Mouse (Mus musculus) limb, embryonic 11.5 days (tissue): Measurements from ENCODE around the gene Sh2d4b. TPM values are rescaled to one million over a fixed set of nuclear protein-coding genes. Genes with fewer than 3 reads are reported as not detected.

Source experiments
- ATAC-seq: fragments of 200-750 bp; cut with Nextera tagmentation; 2 replicates; pipeline ENCODE4 v1.8.0; 2017; ENCODE audit warnings: low read depth; ENCODE audit not compliant: insufficient number of reproducible peaks, low FRiP score, low TSS enrichment
- DNase-seq: peaks from one replicate; pipeline ENCODE4 v3.0.0-alpha.2; 2015; ENCODE audit warnings: low spot score
- H3K27ac ChIP-seq: fragments of 300-500 bp; sonication (generic); replicated peaks from 2 replicates; pipeline ENCODE4 v1.5.1; 2014; ENCODE audit warnings: low read depth, mild to moderate bottlenecking, low read length
- H3K27me3 ChIP-seq: fragments of 300-500 bp; sonication (generic); 2 replicates; pipeline ENCODE4 v1.6.1; 2014; ENCODE audit warnings: mild to moderate bottlenecking, low read length, mixed read lengths; ENCODE audit not compliant: control insufficient read depth, insufficient read depth
- H3K36me3 ChIP-seq: fragments of 300-500 bp; sonication (generic); 2 replicates; pipeline ENCODE4 v1.6.1; 2014; ENCODE audit warnings: mild to moderate bottlenecking, low read length, moderate library complexity, mixed read lengths; ENCODE audit not compliant: control insufficient read depth, insufficient read depth
- H3K4me1 ChIP-seq: fragments of 300-500 bp; sonication (generic); 2 replicates; pipeline ENCODE4 v1.6.1; 2014; ENCODE audit warnings: low read length, mixed read lengths; ENCODE audit not compliant: control insufficient read depth, insufficient read depth
- H3K4me2 ChIP-seq: fragments of 300-500 bp; sonication (generic); 2 replicates; pipeline ENCODE4 v1.6.1; 2014; ENCODE audit warnings: low read depth, mild to moderate bottlenecking, moderate library complexity; ENCODE audit not compliant: severe bottlenecking
- H3K4me3 ChIP-seq: fragments of 300-500 bp; sonication (generic); 2 replicates; pipeline ENCODE4 v1.5.1; 2014; ENCODE audit warnings: low read depth, low read length
- H3K9ac ChIP-seq: fragments of 300-500 bp; sonication (generic); 2 replicates; pipeline ENCODE4 v1.6.1; 2014; ENCODE audit warnings: mild to moderate bottlenecking, low read length
- H3K9me3 ChIP-seq: fragments of 300-500 bp; sonication (generic); 2 replicates; pipeline ENCODE4 v1.6.1; 2016; ENCODE audit warnings: low read length; ENCODE audit not compliant: control insufficient read depth
- WGBS: fragments of 180-500 bp; shearing (Covaris S2); extraction: QIAGEN DNeasy Blood & Tissue Kit; methylation state at CpG from one replicate; pipeline ENCODE4 v1.1.7; 2014; 5-methylcytosine and 5-hydroxymethylcytosine counted together
- polyA plus RNA-seq: library from polyadenylated mRNA; unstranded; fragments of >200 nt; fragmentation: Nextera tagmentation; extraction: Ambion mirVana; gene quantifications from 2 replicates; pipeline ENCODE4 v1.2.1, GENCODE M21; 2014

Gene Sh2d4b
- polyA plus RNA-seq, 1 experiment from 2014 or later: 0.32 TPM

GRCm38 (mm10) chr14:40864811-40865514, 28.1 kb downstream of the Sh2d4b start:
- 70% methylated on average over 6 of the region's 6 CpGs for WGBS
- no peak overlapping the region for H3K27ac ChIP-seq
- DNase-seq: peak; percentile 21
- H3K36me3 ChIP-seq: no peaks in the 10 kb centered on the region
- H3K9me3 ChIP-seq: no peaks in the 10 kb centered on the region
- no peaks in the 10 kb centered on the region for H3K4me1 ChIP-seq
- no peak overlapping the region for H3K4me2 ChIP-seq
- peak; percentile 17; the same call in 1 of the 2 replicates for ATAC-seq
- H3K4me3 ChIP-seq: no peak overlapping the region
- no peak overlapping the region for H3K9ac ChIP-seq
- no peaks in the 10 kb centered on the region for H3K27me3 ChIP-seq

GRCm38 (mm10) chr14:40863659-40864058, 29.4 kb downstream of the Sh2d4b start:
- WGBS: 78% methylated on average over 3 of the region's 3 CpGs
- ATAC-seq: no peak

GRCm38 (mm10) chr14:40863022-40863421, 30.0 kb downstream of the Sh2d4b start:
- Histone ChIP-seq H3K4me3 (no peak overlapping the region), H3K4me2 (no peak overlapping the region), H3K9me3 (no peaks in the 10 kb centered on the region), H3K27me3 (no peaks in the 10 kb centered on the region), H3K9ac (no peak overlapping the region), H3K27ac (no peak overlapping the region), H3K4me1 (no peaks in the 10 kb centered on the region), H3K36me3 (no peaks in the 10 kb centered on the region)
- no peak for ATAC-seq
- no peak for DNase-seq

More at GRCm38 (mm10) chr14:40863659-40864058, 29.4 kb downstream of the Sh2d4b start:
- Histone ChIP-seq H3K4me2 (no peak overlapping the region), H3K36me3 (no peaks in the 10 kb centered on the region), H3K27me3 (no peaks in the 10 kb centered on the region), H3K27ac (no peak overlapping the region), H3K4me3 (no peak overlapping the region), H3K4me1 (no peaks in the 10 kb centered on the region), H3K9ac (no peak overlapping the region), H3K9me3 (no peaks in the 10 kb centered on the region)
- DNase-seq: no peak

- no peaks in the 10 kb centered on the region for H3K27me3 ChIP-seq
- H3K4me2 ChIP-seq: no peak overlapping the region
- ATAC-seq: no peak
- DNase-seq: no peak
- no peak overlapping the region for H3K9ac ChIP-seq
- 81% methylated on average over 5 of the region's 5 CpGs for WGBS
- no peak overlapping the region for H3K4me3 ChIP-seq
- no peak overlapping the region for H3K27ac ChIP-seq
- H3K4me1 ChIP-seq: no peaks in the 10 kb centered on the region
- H3K9me3 ChIP-seq: no peaks in the 10 kb centered on the region
- H3K36me3 ChIP-seq: no peaks in the 10 kb centered on the region
Measured at GRCm38 (mm10) chr14:40852978-40853377, 40.1 kb downstream of the Sh2d4b start.

DNA sequence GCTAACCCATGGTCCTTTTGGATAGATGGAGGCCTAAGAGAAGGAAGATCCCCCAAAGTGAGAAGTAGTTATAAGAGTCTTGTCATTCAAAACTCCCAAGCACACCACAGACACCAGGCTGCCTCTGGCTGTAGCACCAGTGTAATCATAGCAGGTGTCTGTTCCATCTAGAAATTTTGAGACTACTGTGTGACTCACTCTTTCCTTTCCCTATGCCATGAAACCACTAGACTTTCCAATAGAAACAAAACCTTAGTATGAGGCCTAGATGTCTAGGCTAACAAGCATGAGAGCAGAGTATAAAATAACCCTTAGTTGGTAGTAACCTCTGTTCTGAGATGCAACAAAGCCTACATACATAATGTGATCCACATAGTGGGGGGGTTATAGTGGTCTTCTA, 55.7 kb downstream of the Sh2d4b start:
- no peak for ATAC-seq
- Histone ChIP-seq H3K36me3 (no peaks in the 10 kb centered on the region), H3K9me3 (no peaks in the 10 kb centered on the region), H3K4me1 (no peaks in the 10 kb centered on the region), H3K27me3 (no peaks in the 10 kb centered on the region), H3K27ac (no peak overlapping the region), H3K4me2 (no peak overlapping the region), H3K4me3 (no peak overlapping the region), H3K9ac (no peak overlapping the region)
- DNase-seq: no peak

- ATAC-seq: no peak
- 91% methylated on average over 9 of the region's 9 CpGs for WGBS
Measured at GRCm38 (mm10) chr14:40830505-40830904, 62.6 kb downstream of the Sh2d4b start.

GRCm38 (mm10) chr14:40830094-40830493, 63.0 kb downstream of the Sh2d4b start:
- WGBS: 75% methylated on average over 11 of the region's 11 CpGs
- DNase-seq: no peak
- Histone ChIP-seq H3K9ac (no peak overlapping the region), H3K36me3 (no peaks in the 10 kb centered on the region), H3K4me2 (no peak overlapping the region), H3K9me3 (no peaks in the 10 kb centered on the region), H3K4me1 (no peaks in the 10 kb centered on the region), H3K27ac (no peak overlapping the region), H3K4me3 (no peak overlapping the region), H3K27me3 (no peaks in the 10 kb centered on the region)
- no peak for ATAC-seq

More at GRCm38 (mm10) chr14:40830505-40830904, 62.6 kb downstream of the Sh2d4b start:
- H3K4me3 ChIP-seq: no peak overlapping the region
- H3K9ac ChIP-seq: no peak overlapping the region
- no peaks in the 10 kb centered on the region for H3K4me1 ChIP-seq
- H3K27ac ChIP-seq: no peak overlapping the region
- no peaks in the 10 kb centered on the region for H3K27me3 ChIP-seq
- no peak for DNase-seq
- H3K36me3 ChIP-seq: no peaks in the 10 kb centered on the region
- H3K4me2 ChIP-seq: no peak overlapping the region
- no peaks in the 10 kb centered on the region for H3K9me3 ChIP-seq

DNA sequence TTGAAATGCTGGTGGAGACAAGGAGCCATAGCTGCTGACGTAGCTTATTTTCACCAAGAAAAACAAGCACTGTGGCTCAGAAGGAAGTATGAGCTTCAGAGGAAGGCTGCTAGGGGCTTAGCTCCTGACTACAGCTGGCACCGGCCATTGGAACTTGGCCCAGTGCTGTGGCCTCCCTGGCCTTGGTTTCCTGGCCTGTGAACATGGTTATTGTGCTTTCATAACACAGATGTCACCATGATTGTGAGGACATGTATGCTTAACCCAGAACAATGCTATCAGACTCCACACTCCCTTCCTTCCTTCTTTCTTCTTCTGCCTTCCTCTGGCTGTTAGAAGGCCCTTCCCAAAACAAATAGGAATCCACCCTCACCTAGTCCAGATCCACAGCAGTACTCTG, 75.0 kb downstream of the Sh2d4b start:
- Histone ChIP-seq H3K27ac (no peak overlapping the region), H3K36me3 (no peaks in the 10 kb centered on the region), H3K4me3 (no peak overlapping the region), H3K27me3 (no peaks in the 10 kb centered on the region), H3K4me2 (no peak overlapping the region), H3K4me1 (no peaks in the 10 kb centered on the region), H3K9me3 (no peaks in the 10 kb centered on the region), H3K9ac (no peak overlapping the region)
- no peak for ATAC-seq
- no peak for DNase-seq
- 89% methylated on average over 2 of the region's 2 CpGs for WGBS

DNA sequence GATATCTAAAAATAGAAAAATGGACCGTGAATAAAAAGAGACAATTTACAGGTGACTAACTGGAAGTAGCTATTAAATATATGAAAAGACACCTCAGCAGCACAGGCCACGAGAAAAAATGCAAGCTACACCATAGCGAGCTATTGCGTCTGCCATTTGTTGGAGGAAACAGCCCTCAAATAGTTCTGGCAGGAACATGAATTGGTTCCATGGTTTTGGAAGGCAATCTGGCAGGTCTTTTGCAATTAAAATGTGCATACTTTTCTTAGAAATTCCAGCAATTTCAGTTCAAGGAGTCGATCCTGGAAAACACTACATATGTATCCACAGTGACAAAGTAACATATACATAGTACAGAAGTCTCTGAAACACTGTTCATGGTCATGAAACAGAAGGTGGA, 76.4 kb downstream of the Sh2d4b start:
- Histone ChIP-seq H3K9ac (no peak overlapping the region), H3K27ac (no peak overlapping the region), H3K4me1 (no peaks in the 10 kb centered on the region), H3K36me3 (no peaks in the 10 kb centered on the region), H3K27me3 (no peaks in the 10 kb centered on the region), H3K4me2 (no peak overlapping the region), H3K9me3 (no peaks in the 10 kb centered on the region), H3K4me3 (no peak overlapping the region)
- DNase-seq (no peak), ATAC-seq (no peak)
- WGBS: 87% methylated on average over 5 of the region's 5 CpGs
